Mouse (Mus musculus): ENCODE measurements around the gene Gm6890. TPM values are rescaled to one million over a fixed set of nuclear protein-coding genes. Genes with fewer than 3 reads are reported as not detected.
"Not testable (repeated sequence)": the region's sequence is repeated elsewhere in the genome, so short reads cannot be mapped to it uniquely, and the experiment has no call there.

The Gm6890 gene
- polyA plus RNA-seq (2016; fragmentation: Nextera tagmentation; extraction: Ambion mirVana), result not detected in 2 replicates

DNA sequence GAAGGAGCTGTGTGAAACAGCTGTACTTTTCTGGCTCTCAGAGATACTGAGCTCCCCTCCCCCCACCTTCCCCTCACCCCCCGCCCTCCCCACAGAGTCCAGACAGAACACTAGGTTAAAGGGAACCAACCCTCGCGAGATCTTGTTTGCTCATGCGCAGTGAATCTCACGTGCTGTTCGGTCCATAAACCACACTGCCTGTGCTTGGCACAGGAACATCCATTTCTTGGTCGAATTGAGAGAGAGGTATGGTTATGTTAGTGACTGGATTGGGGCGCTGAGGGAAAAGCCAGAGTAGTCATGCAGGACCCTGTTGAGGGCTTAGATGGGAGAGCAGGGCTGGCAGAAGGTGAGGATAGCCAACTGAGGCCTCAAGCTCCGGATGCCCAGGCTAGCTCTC, at the start of gene Gm6890:
Gm6890 (plus strand) TSS at position 301 of the 400 bp plus-strand sequence.
- not testable (repeated sequence) for H3K27me3 ChIP-seq (ENCODE audit: poor library complexity, severe bottlenecking); H3K36me3 ChIP-seq (replicated peaks); H3K4me1 ChIP-seq; H3K9me3 ChIP-seq; DNase-seq (ENCODE audit: extremely low spot score, low spot score); H3K27ac ChIP-seq; H3K4me3 ChIP-seq
- WGBS, result 92% methylated on average over 8 of the region's 9 CpGs

DNA sequence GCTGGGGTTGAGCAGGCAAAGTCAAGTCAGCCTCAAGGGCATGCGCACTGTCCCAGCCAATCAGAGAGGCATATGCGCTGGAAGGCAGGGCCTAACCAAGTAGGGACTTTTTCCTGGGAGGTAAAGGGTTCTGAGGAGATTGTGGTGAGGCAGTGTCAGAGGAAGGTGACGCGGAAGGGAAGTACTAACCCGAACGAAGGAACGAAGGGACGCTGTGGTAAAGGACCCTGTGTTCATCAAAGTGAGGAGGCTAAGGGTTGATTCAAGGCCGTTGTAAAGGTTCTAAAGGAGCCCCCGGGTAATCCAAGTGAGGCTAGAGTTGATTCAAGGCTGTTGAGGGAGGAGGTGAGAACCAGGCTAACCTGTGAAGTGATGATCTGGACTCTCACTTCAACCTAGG, 14.5 kb upstream of the Gm6890 start:
- 90% methylated on average over 10 of the region's 10 CpGs for WGBS
- not testable (repeated sequence) for H3K36me3 ChIP-seq (replicated peaks); H3K27me3 ChIP-seq (ENCODE audit: poor library complexity, severe bottlenecking); H3K4me3 ChIP-seq; H3K27ac ChIP-seq; H3K9me3 ChIP-seq; H3K4me1 ChIP-seq; DNase-seq (ENCODE audit: extremely low spot score, low spot score)

DNA sequence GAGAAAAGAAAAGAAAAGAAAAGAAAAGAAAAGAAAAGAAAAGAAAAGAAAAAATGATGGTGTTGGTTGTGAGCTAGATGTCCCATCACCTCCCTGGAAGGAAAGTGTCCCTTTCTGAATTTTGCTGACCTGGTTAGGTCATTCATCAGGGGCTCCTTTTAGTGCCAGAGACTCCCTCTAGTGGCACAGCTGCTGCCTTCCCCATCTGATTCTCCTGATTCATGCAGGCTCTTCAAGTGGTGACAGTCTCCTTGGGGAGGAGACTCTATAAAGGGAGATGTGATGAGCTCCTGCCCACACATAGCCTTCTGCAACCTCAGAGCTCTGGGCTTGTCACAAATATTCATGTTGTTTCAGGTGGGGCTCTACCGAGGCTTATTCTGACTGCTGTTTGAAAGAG, 30.0 kb downstream of the Gm6890 start:
- not testable (repeated sequence) for H3K9me3 ChIP-seq; H3K27me3 ChIP-seq (ENCODE audit: poor library complexity, severe bottlenecking); H3K4me1 ChIP-seq; DNase-seq (ENCODE audit: extremely low spot score, low spot score); H3K36me3 ChIP-seq (replicated peaks); H3K27ac ChIP-seq; H3K4me3 ChIP-seq
- no CpG with 5 or more reads among the region's 1 CpGs for WGBS

Other genes starting within 250 kb of the Gm6890 start
- gene Olfr1326-ps1, start 166.0 kb upstream of the Gm6890 start, polyA plus RNA-seq (2016; fragmentation: Nextera tagmentation; extraction: Ambion mirVana), result not detected in 2 replicates
- gene Olfr1325, start 148.2 kb upstream of the Gm6890 start, polyA plus RNA-seq (2016; fragmentation: Nextera tagmentation; extraction: Ambion mirVana), result not detected in 2 replicates
- not detected in 2 replicates for gene Gm5640, start 95.3 kb upstream of the Gm6890 start, polyA plus RNA-seq (2016; fragmentation: Nextera tagmentation; extraction: Ambion mirVana)
- gene Gm5936, start 96.3 kb downstream of the Gm6890 start, polyA plus RNA-seq (2016; fragmentation: Nextera tagmentation; extraction: Ambion mirVana), result not detected in 2 replicates

All from forebrain, embryonic 10.5 days (tissue).